Mouse (Mus musculus) layer of hippocampus, postnatal 14 days (tissue): ENCODE data around the gene Fgfr2. TPM values are rescaled to one million over a fixed set of nuclear protein-coding genes. Genes with fewer than 3 reads are reported as not detected.

Experiments
- DNase-seq, 2 experiments: peaks; one replicate each; pipeline ENCODE4 v3.0.0; 2021 to 2022; ENCODE audit warnings: low spot score in 2 of 2, mixed read lengths in 1 of 2
- total RNA-seq, 2 experiments: library from RNA; stranded (reverse); gene quantifications; 2 replicates each; pipeline ENCODE4 v1.2.3; 2021

Gene Fgfr2
- total RNA-seq, 2 experiments from 2014 or later = 38.3 to 40.2 TPM

- DNase-seq = no peak
These were observed 361.7 kb downstream of the Fgfr2 start for GRCm38 (mm10) chr7:132761409-132761808.

- no peak for DNase-seq
These were observed 362.5 kb downstream of the Fgfr2 start for GRCm38 (mm10) chr7:132760589-132761180.

GRCm38 (mm10) chr7:132759926-132760325 lies 363.2 kb downstream of the Fgfr2 start:
- DNase-seq = no peak

GRCm38 (mm10) chr7:132759405-132759891 lies 363.7 kb downstream of the Fgfr2 start:
- no peak for DNase-seq

GRCm38 (mm10) chr7:132758875-132759274 lies 364.3 kb downstream of the Fgfr2 start:
- DNase-seq = peak in 1 of 2 experiments; percentile 56

- DNase-seq = no peak
These were observed 366.8 kb downstream of the Fgfr2 start for GRCm38 (mm10) chr7:132756325-132756724.

- no peak for DNase-seq
These were observed 368.8 kb downstream of the Fgfr2 start for GRCm38 (mm10) chr7:132754389-132754750.

GRCm38 (mm10) chr7:132753518-132754388 lies 369.4 kb downstream of the Fgfr2 start:
- DNase-seq = no peak

GRCm38 (mm10) chr7:132751716-132752115 lies 371.4 kb downstream of the Fgfr2 start:
- no peak for DNase-seq

GRCm38 (mm10) chr7:132749504-132749903 lies 373.6 kb downstream of the Fgfr2 start:
- no peak for DNase-seq

- DNase-seq = no peak
These were observed 374.9 kb downstream of the Fgfr2 start for GRCm38 (mm10) chr7:132748076-132748769.

GRCm38 (mm10) chr7:132747096-132747495 lies 376.1 kb downstream of the Fgfr2 start:
- DNase-seq = no peak

- DNase-seq = peak in 1 of 2 experiments; percentile 59
These were observed 380.2 kb downstream of the Fgfr2 start for GRCm38 (mm10) chr7:132742912-132743311.

- no peak for DNase-seq
These were observed 383.3 kb downstream of the Fgfr2 start for GRCm38 (mm10) chr7:132739829-132740228.

- no peak for DNase-seq
These were observed 384.3 kb downstream of the Fgfr2 start for GRCm38 (mm10) chr7:132738844-132739243.

GRCm38 (mm10) chr7:132736099-132736862 lies 386.9 kb downstream of the Fgfr2 start:
- DNase-seq = no peak

GRCm38 (mm10) chr7:132735145-132735544 lies 388.0 kb downstream of the Fgfr2 start:
- DNase-seq = no peak

- no peak for DNase-seq
These were observed 388.9 kb downstream of the Fgfr2 start for GRCm38 (mm10) chr7:132734222-132734621.

- no peak for DNase-seq
These were observed 389.6 kb downstream of the Fgfr2 start for GRCm38 (mm10) chr7:132733521-132733920.

- DNase-seq = no peak
These were observed 390.9 kb downstream of the Fgfr2 start for GRCm38 (mm10) chr7:132732136-132732789.
